Mouse (Mus musculus) heart, adult 2 months (tissue): ENCODE results near the gene Serpinb11.

Source experiments
- CTCF ChIP-seq: fragments of 200-600 bp; IDR thresholded peaks from 2 replicates; pipeline ENCODE4 v1.8.1; 2022; ENCODE audit warnings: antibody characterized with exemption, mild to moderate bottlenecking, moderate library complexity
- EP300 ChIP-seq: fragments of 200-500 bp; IDR thresholded peaks from 2 replicates; pipeline ENCODE4 v1.6.1; 2011; ENCODE audit warnings: low read depth, low read length, control low read depth; ENCODE audit not compliant: insufficient read depth
- POLR2A ChIP-seq: fragments of 200-500 bp; IDR thresholded peaks from 2 replicates; pipeline ENCODE4 v1.6.1; 2011; ENCODE audit warnings: mild to moderate bottlenecking, low read depth, low read length, control low read depth; ENCODE audit not compliant: insufficient read depth

GRCm38 (mm10) chr1:107397481-107397880 is 36.5 kb downstream of the Serpinb11 start:
- no peak for TF ChIP-seq CTCF
- TF ChIP-seq POLR2A: no peak
- TF ChIP-seq EP300: no peak
